Comparison of ENCODE assay signal across 8 mouse cellular contexts in genomic region chr14:103720163-103720562, GRCm38 (mm10).
DNase-seq lines count a peak whose midpoint lies in the region; ATAC-seq and TF ChIP-seq lines count a peak whose summit lies in the region.

No protein-coding gene starts in this region.

- no peak for TF ChIP-seq CTCF in midbrain, postnatal 0 days (IDR thresholded peaks at IDR 0.05)

- intact Hi-C loops in heart, postnatal 14 days (cut with DNase I) = loop anchor here (10.0 kb wide), 2 partner anchors 95 to 125 kb away; partner anchors contain the start of gene Ednrb
- intact Hi-C loops in heart, postnatal 36 days (cut with DNase I) = loop anchor here (10.0 kb wide), 2 partner anchors 95 to 125 kb away; partner anchors contain the start of gene Ednrb

- no peak overlapping the region for H3K9ac ChIP-seq in heart, embryonic 12.5 days
- H3K9ac ChIP-seq in forebrain, embryonic 13.5 days = no peak overlapping the region
- H3K9ac ChIP-seq in liver, embryonic 12.5 days = no peak overlapping the region
- no peak overlapping the region for H3K9ac ChIP-seq in midbrain, postnatal 0 days (replicated peaks; ENCODE audit: low read length, poor library complexity, severe bottlenecking)

- H3K27me3 ChIP-seq in heart, embryonic 12.5 days (replicated peaks) = no peaks in the 10 kb centered on the region
- H3K27me3 ChIP-seq in forebrain, embryonic 13.5 days = no peaks in the 10 kb centered on the region; the same call in 1 of the 2 replicates
- no peaks in the 10 kb centered on the region for H3K27me3 ChIP-seq in liver, embryonic 12.5 days (replicated peaks)
- H3K27me3 ChIP-seq in midbrain, postnatal 0 days (ENCODE audit: insufficient read depth, low read length) = no peaks in the 10 kb centered on the region

- H3K27ac ChIP-seq in heart, embryonic 12.5 days (ENCODE audit: poor library complexity, severe bottlenecking) = no peak overlapping the region
- H3K27ac ChIP-seq in forebrain, embryonic 13.5 days = no peak overlapping the region
- H3K27ac ChIP-seq in liver, embryonic 12.5 days = no peak overlapping the region
- no peak overlapping the region; the same call in 1 of the 2 replicates for H3K27ac ChIP-seq in midbrain, postnatal 0 days (ENCODE audit: low read depth, low read length)

- H3K4me3 ChIP-seq in heart, embryonic 12.5 days = no peak overlapping the region
- no peak overlapping the region for H3K4me3 ChIP-seq in forebrain, embryonic 13.5 days
- no peak overlapping the region for H3K4me3 ChIP-seq in liver, embryonic 12.5 days
- no peak overlapping the region for H3K4me3 ChIP-seq in midbrain, postnatal 0 days (ENCODE audit: low read depth, low read length)

- DNase-seq in heart, postnatal 14 days = no peak
- no peak for DNase-seq in midbrain, postnatal 0 days (ENCODE audit: low spot score)
- no peak for DNase-seq in urinary bladder, postnatal 10 days (ENCODE audit: low spot score)
- DNase-seq in heart, postnatal 36 days = no peak
- DNase-seq in kidney, adult 9 months = no peak

- H3K4me1 ChIP-seq in heart, embryonic 12.5 days (replicated peaks) = no peaks in the 10 kb centered on the region
- peaks cover 5% of the 10 kb centered on the region for H3K4me1 ChIP-seq in forebrain, embryonic 13.5 days
- peaks cover 28% of the 10 kb centered on the region for H3K4me1 ChIP-seq in liver, embryonic 12.5 days
- H3K4me1 ChIP-seq in midbrain, postnatal 0 days (ENCODE audit: insufficient read depth, low read length) = no peaks in the 10 kb centered on the region; the same call in 1 of the 2 replicates

- WGBS in heart, embryonic 12.5 days = 63% methylated on average over 7 of the region's 7 CpGs
- 67% methylated on average over 7 of the region's 7 CpGs for WGBS in forebrain, embryonic 13.5 days
- WGBS in liver, embryonic 12.5 days (ENCODE audit: insufficient replicate concordance) = 29% methylated on average over 7 of the region's 7 CpGs
- WGBS in midbrain, postnatal 0 days = 56% methylated on average over 7 of the region's 7 CpGs

- no peak overlapping the region for H3K4me2 ChIP-seq in heart, embryonic 12.5 days
- no peak overlapping the region for H3K4me2 ChIP-seq in forebrain, embryonic 13.5 days
- no peak overlapping the region for H3K4me2 ChIP-seq in liver, embryonic 12.5 days
- no peak overlapping the region for H3K4me2 ChIP-seq in midbrain, postnatal 0 days (ENCODE audit: low read depth, low read length, poor library complexity, severe bottlenecking)

- no peaks in the 10 kb centered on the region for H3K36me3 ChIP-seq in heart, embryonic 12.5 days
- no peaks in the 10 kb centered on the region for H3K36me3 ChIP-seq in forebrain, embryonic 13.5 days (ENCODE audit: poor library complexity, severe bottlenecking)
- H3K36me3 ChIP-seq in liver, embryonic 12.5 days = no peaks in the 10 kb centered on the region
- no peaks in the 10 kb centered on the region for H3K36me3 ChIP-seq in midbrain, postnatal 0 days (ENCODE audit: insufficient read depth, low read length)

- peak; percentile 37; the same call in 1 of the 2 replicates for ATAC-seq in heart, embryonic 12.5 days (ENCODE audit: insufficient number of reproducible peaks, low FRiP score)
- peak; percentile 26; the same call in 1 of the 2 replicates for ATAC-seq in forebrain, embryonic 13.5 days
- peak; percentile 80 for ATAC-seq in liver, embryonic 12.5 days
- peak; percentile 14; the same call in 1 of the 2 replicates for ATAC-seq in midbrain, postnatal 0 days (ENCODE audit: low FRiP score)

- H3K9me3 ChIP-seq in heart, embryonic 12.5 days (replicated peaks) = peaks cover 5% of the 10 kb centered on the region
- H3K9me3 ChIP-seq in forebrain, embryonic 13.5 days (replicated peaks) = no peaks in the 10 kb centered on the region
- no peaks in the 10 kb centered on the region for H3K9me3 ChIP-seq in liver, embryonic 12.5 days (replicated peaks)
- no peaks in the 10 kb centered on the region for H3K9me3 ChIP-seq in midbrain, postnatal 0 days (ENCODE audit: low read length)

Comparison
In these comparisons a context has a peak if more than half of its experiments do, and no peak if none do; other contexts are left out.
1. ATAC-seq: peak in every context shown above with its lines; median percentile 80 in liver, embryonic 12.5 days; 37 in heart, embryonic 12.5 days; 26 in forebrain, embryonic 13.5 days; 14 in midbrain, postnatal 0 days.